Comparison of ENCODE assay signal across 1 mouse cellular context in the genomic region with DNA sequence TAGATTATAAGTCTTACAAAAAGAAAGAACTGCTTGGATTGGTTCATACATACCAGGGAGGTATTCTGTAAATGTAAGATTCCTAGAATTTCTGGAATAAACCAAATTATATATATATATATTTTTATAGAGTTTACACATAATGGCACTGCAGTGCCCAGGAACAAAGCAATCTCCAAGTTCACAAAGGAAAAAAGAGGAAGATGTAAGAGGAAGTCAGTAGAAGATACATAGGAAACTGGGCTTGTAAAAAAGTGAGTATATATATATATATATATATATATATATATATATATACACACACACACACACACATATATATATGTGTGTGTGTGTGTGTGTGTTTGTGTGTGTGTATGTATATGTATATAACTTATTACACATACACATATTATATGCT. TPM values are rescaled to one million over a fixed set of nuclear protein-coding genes. Genes with fewer than 3 reads are reported as not detected.
"Had no signal": no experiment of that assay in that cellular context is flagged by ENCODE, and none has a peak within 500 bp of the region (broad histone marks: within the 10 kb centered on the region; RNA-seq: fewer than 3 reads in every experiment).

No protein-coding gene starts in this region.

RNA-seq across cellular contexts. Expression of a gene that starts 50.2 kb away (rescaled TPM):
- polyA plus RNA-seq: inflammation-experienced regulatory T-cells, adult 6 months had no signal
